Mouse (Mus musculus) hindbrain, embryonic 16.5 days (tissue): ENCODE measurements around the gene Slc12a7. TPM values are rescaled to one million over a fixed set of nuclear protein-coding genes. Genes with fewer than 3 reads are reported as not detected.

ENCODE experiments used
- ATAC-seq: fragments of 200-750 bp; cut with Nextera tagmentation; 2 replicates; pipeline ENCODE4 v1.8.0; 2017; ENCODE audit warnings: moderate TSS enrichment, moderate library complexity
- H3K27ac ChIP-seq: fragments of 300-500 bp; sonication (generic); 2 replicates; pipeline ENCODE4 v1.5.1; 2014; ENCODE audit warnings: low read depth, mild to moderate bottlenecking, control low read depth, low read length, moderate library complexity
- H3K27me3 ChIP-seq: fragments of 300-500 bp; sonication (generic); replicated peaks from 2 replicates; pipeline ENCODE4 v1.6.1; 2014; ENCODE audit warnings: low read length; ENCODE audit not compliant: control insufficient read depth, insufficient read depth
- H3K36me3 ChIP-seq: fragments of 300-500 bp; sonication (generic); 2 replicates; pipeline ENCODE4 v1.6.1; 2014; ENCODE audit warnings: mild to moderate bottlenecking, low read length, moderate library complexity, mixed read lengths; ENCODE audit not compliant: control insufficient read depth, insufficient read depth
- H3K4me1 ChIP-seq: fragments of 300-500 bp; sonication (generic); 2 replicates; pipeline ENCODE4 v1.6.1; 2014; ENCODE audit warnings: low read depth, low read length; ENCODE audit not compliant: control insufficient read depth, insufficient read depth
- H3K4me2 ChIP-seq: fragments of 300-500 bp; sonication (generic); 2 replicates; pipeline ENCODE4 v1.6.1; 2014; ENCODE audit warnings: mild to moderate bottlenecking, low read length, control low read depth, moderate library complexity
- H3K4me3 ChIP-seq: fragments of 300-500 bp; sonication (generic); 2 replicates; pipeline ENCODE4 v1.5.1; 2014; ENCODE audit warnings: mild to moderate bottlenecking, low read length, control low read depth, moderate library complexity
- H3K9ac ChIP-seq: fragments of 300-500 bp; sonication (generic); 2 replicates; pipeline ENCODE4 v1.6.1; 2014; ENCODE audit warnings: low read depth, mild to moderate bottlenecking, control low read depth, low read length, moderate library complexity
- H3K9me3 ChIP-seq: fragments of 300-500 bp; sonication (generic); 2 replicates; pipeline ENCODE4 v1.6.1; 2014; ENCODE audit warnings: mild to moderate bottlenecking, low read length, moderate library complexity; ENCODE audit not compliant: control insufficient read depth
- WGBS: fragments of 180-500 bp; shearing (Covaris S2); extraction: QIAGEN DNeasy Blood & Tissue Kit; methylation state at CpG from one replicate; pipeline ENCODE4 v1.1.7; 2014; 5-methylcytosine and 5-hydroxymethylcytosine counted together
- polyA plus RNA-seq: library from polyadenylated mRNA; unstranded; fragments of >200 nt; fragmentation: Nextera tagmentation; extraction: Ambion mirVana; gene quantifications from 2 replicates; pipeline ENCODE4 v1.2.1, GENCODE M21; 2015

The Slc12a7 gene
- 7.7 and 10.2 TPM in 2 replicates for polyA plus RNA-seq

GRCm38 (mm10) chr13:73732742-73733700 lies at the start of gene Slc12a7:
Gene Slc12a7, plus strand, starts transcription at chr13:73733094.
- Histone ChIP-seq H3K4me2 (peak within 1 kb of the TSS; percentile 81), H3K9me3 (no peaks in the 10 kb centered on the region), H3K27ac (no peak within 1 kb of the TSS), H3K4me3 (peak within 1 kb of the TSS; percentile 41), H3K9ac (peak within 1 kb of the TSS; percentile 57), H3K27me3 (peaks cover 7% of the 10 kb centered on the region; the same call in 1 of the 2 replicates), H3K4me1 (peaks cover 7% of the 10 kb centered on the region), H3K36me3 (no peaks in the 10 kb centered on the region)
- 4% methylated on average over 48 of the region's 48 CpGs for whole genome bisulfite sequencing
- peak; percentile 50 for ATAC-seq

- no peak overlapping the region for H3K9ac ChIP-seq
- H3K4me2 ChIP-seq, result no peak overlapping the region
- no peak for ATAC-seq
- no peaks in the 10 kb centered on the region for H3K36me3 ChIP-seq
- no peaks in the 10 kb centered on the region for H3K9me3 ChIP-seq
- no peak overlapping the region for H3K4me3 ChIP-seq
- 82% methylated on average over 11 of the region's 11 CpGs for WGBS
- no peak overlapping the region for H3K27ac ChIP-seq
- H3K27me3 ChIP-seq, result no peaks in the 10 kb centered on the region
- H3K4me1 ChIP-seq, result no peaks in the 10 kb centered on the region
Observed at GRCm38 (mm10) chr13:73683682-73684081, 49.2 kb upstream of the Slc12a7 start.

GRCm38 (mm10) chr13:73684412-73684811 lies 48.5 kb upstream of the Slc12a7 start:
- no peaks in the 10 kb centered on the region for H3K4me1 ChIP-seq
- H3K4me2 ChIP-seq, result no peak overlapping the region
- H3K27me3 ChIP-seq, result no peaks in the 10 kb centered on the region
- no peak for ATAC-seq
- WGBS, result 71% methylated on average over 1 of the region's 1 CpGs
- H3K4me3 ChIP-seq, result no peak overlapping the region
- no peak overlapping the region for H3K27ac ChIP-seq
- H3K36me3 ChIP-seq, result no peaks in the 10 kb centered on the region
- H3K9me3 ChIP-seq, result no peaks in the 10 kb centered on the region
- no peak overlapping the region for H3K9ac ChIP-seq

GRCm38 (mm10) chr13:73685502-73685901 lies 47.4 kb upstream of the Slc12a7 start:
- H3K9me3 ChIP-seq, result no peaks in the 10 kb centered on the region
- ATAC-seq, result no peak
- H3K9ac ChIP-seq, result no peak overlapping the region
- H3K4me3 ChIP-seq, result no peak overlapping the region
- no peaks in the 10 kb centered on the region for H3K4me1 ChIP-seq
- no peak overlapping the region for H3K27ac ChIP-seq
- H3K36me3 ChIP-seq, result no peaks in the 10 kb centered on the region
- 83% methylated on average over 6 of the region's 6 CpGs for WGBS
- H3K4me2 ChIP-seq, result no peak overlapping the region
- H3K27me3 ChIP-seq, result no peaks in the 10 kb centered on the region

- no peaks in the 10 kb centered on the region for H3K36me3 ChIP-seq
- no peaks in the 10 kb centered on the region for H3K9me3 ChIP-seq
- no peaks in the 10 kb centered on the region for H3K27me3 ChIP-seq
- H3K4me3 ChIP-seq, result no peak overlapping the region
- H3K4me2 ChIP-seq, result no peak overlapping the region
- H3K4me1 ChIP-seq, result no peaks in the 10 kb centered on the region
- no peak for ATAC-seq
- no peak overlapping the region for H3K27ac ChIP-seq
- 73% methylated on average over 3 of the region's 3 CpGs for WGBS
- H3K9ac ChIP-seq, result no peak overlapping the region
Observed at GRCm38 (mm10) chr13:73687601-73688000, 45.3 kb upstream of the Slc12a7 start.

GRCm38 (mm10) chr13:73688934-73689333 lies 44.0 kb upstream of the Slc12a7 start:
- ATAC-seq, result no peak
- WGBS, result 82% methylated on average over 4 of the region's 4 CpGs
- Histone ChIP-seq H3K36me3 (no peaks in the 10 kb centered on the region), H3K9me3 (no peaks in the 10 kb centered on the region), H3K27ac (no peak overlapping the region), H3K4me3 (no peak overlapping the region), H3K27me3 (no peaks in the 10 kb centered on the region), H3K9ac (no peak overlapping the region), H3K4me1 (no peaks in the 10 kb centered on the region), H3K4me2 (no peak overlapping the region)

GRCm38 (mm10) chr13:73692249-73692868 lies 40.5 kb upstream of the Slc12a7 start:
- H3K4me2 ChIP-seq, result no peak overlapping the region
- H3K4me3 ChIP-seq, result no peak overlapping the region
- no peaks in the 10 kb centered on the region for H3K9me3 ChIP-seq
- no peak overlapping the region for H3K27ac ChIP-seq
- no peak overlapping the region for H3K9ac ChIP-seq
- no peaks in the 10 kb centered on the region for H3K27me3 ChIP-seq
- WGBS, result 32% methylated on average over 10 of the region's 10 CpGs
- ATAC-seq, result peak; percentile 74; the same call in 1 of the 2 replicates
- no peaks in the 10 kb centered on the region for H3K4me1 ChIP-seq
- no peaks in the 10 kb centered on the region for H3K36me3 ChIP-seq

- H3K4me1 ChIP-seq, result no peaks in the 10 kb centered on the region
- WGBS, result 69% methylated on average over 2 of the region's 2 CpGs
- no peaks in the 10 kb centered on the region for H3K36me3 ChIP-seq
- no peak overlapping the region for H3K4me3 ChIP-seq
- no peak for ATAC-seq
- no peaks in the 10 kb centered on the region for H3K9me3 ChIP-seq
- H3K4me2 ChIP-seq, result no peak overlapping the region
- H3K27ac ChIP-seq, result no peak overlapping the region
- no peak overlapping the region for H3K9ac ChIP-seq
- no peaks in the 10 kb centered on the region for H3K27me3 ChIP-seq
Observed at GRCm38 (mm10) chr13:73693333-73693732, 39.6 kb upstream of the Slc12a7 start.

GRCm38 (mm10) chr13:73694972-73695371 lies 37.9 kb upstream of the Slc12a7 start:
- no peak overlapping the region for H3K27ac ChIP-seq

More at GRCm38 (mm10) chr13:73694972-73695371, 37.9 kb upstream of the Slc12a7 start:
- Histone ChIP-seq H3K9me3 (no peaks in the 10 kb centered on the region), H3K4me2 (no peak overlapping the region), H3K4me1 (no peaks in the 10 kb centered on the region), H3K4me3 (no peak overlapping the region), H3K36me3 (no peaks in the 10 kb centered on the region), H3K27me3 (no peaks in the 10 kb centered on the region), H3K9ac (no peak overlapping the region)
- ATAC-seq, result no peak
- WGBS, result 84% methylated on average over 1 of the region's 1 CpGs
